Mouse (Mus musculus): Measurements from ENCODE around the gene Sgk2. TPM values are rescaled to one million over a fixed set of nuclear protein-coding genes. Genes with fewer than 3 reads are reported as not detected.

Sgk2 gene
- total RNA-seq, 2 experiments from 2014 or later: 1.3 TPM; not detected in 1

GRCm38 (mm10) chr2:163060630-163061029 is 73.5 kb downstream of the Sgk2 start:
- DNase-seq: no peak

DNA sequence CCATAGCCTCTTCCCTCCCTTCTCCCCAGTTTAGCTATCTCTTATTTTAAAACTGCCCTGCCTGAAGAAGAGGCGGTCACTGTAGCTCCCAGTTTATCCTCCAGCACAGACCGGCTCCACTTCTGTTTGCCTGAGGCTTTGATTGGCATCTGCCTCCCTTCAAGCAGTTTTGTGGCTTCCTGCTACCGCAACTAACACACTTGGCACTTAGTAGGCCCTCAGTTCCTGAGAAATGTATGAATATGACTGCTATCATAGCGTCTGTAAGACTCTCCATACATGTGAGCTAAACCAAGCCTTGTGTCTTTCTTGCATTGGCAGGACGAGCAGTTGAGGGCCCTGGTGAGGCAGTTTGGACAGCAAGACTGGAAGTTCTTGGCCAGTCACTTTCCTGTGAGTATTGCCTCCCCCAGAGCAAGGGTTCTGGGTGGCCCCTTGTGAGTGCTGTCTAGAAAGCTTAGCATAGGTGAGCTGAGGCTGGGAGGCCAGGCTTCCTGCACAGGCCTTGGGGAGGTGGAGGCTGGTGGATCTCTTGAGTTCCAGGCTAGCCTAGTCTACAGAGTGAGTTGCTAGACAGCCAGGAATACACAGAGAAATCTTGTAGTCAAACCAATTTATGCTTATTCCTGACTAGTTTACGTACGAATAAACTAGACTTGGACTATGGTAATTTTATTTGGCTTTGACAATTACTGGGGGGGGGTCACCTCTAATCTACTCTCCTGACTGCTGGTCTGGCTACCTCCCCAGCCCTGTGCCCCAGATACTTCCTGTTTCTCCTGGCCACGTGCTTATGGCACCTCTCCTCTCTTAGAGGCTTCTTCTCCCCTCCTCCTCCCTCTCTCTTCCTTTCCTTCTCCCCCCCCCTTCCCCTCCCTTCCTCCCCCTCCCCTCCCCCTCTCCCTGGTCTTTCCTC is 74.3 kb downstream of the Sgk2 start:
- no peak for DNase-seq

DNA sequence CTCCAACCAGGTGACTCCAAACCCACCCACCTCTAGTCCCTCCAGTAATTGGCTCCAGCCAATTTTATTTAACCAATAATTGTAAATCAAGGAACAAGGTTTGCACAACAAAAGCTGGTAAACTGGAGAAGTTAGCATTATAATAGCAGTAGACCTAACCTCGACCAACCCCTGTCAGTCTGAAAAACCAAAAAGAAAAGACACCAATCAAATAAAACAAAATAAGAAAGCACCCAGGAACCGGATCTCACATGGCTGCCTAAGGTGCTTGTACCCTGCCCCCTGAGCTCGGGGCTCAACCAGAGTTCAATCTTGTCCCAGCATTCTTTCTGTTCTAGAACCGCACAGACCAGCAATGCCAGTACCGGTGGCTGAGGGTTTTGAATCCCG is 75.0 kb downstream of the Sgk2 start:
- no peak for DNase-seq

Other genes starting within 250 kb of the Sgk2 start
- gene Srsf6, start 55.8 kb upstream of the Sgk2 start, total RNA-seq (2021): 100 to 1,000 TPM; 149 to 224 TPM
- not detected for gene L3mbtl1, start 43.9 kb upstream of the Sgk2 start, total RNA-seq (2021)
- 10 to 100 TPM; 43.8 to 62.7 TPM for gene Ift52, start 30.0 kb downstream of the Sgk2 start, total RNA-seq (2021)
- gene Mybl2, start 67.4 kb downstream of the Sgk2 start, total RNA-seq (2021): 1 to 10 TPM; 1.9 to 2.0 TPM
- not detected for gene Gtsf1l, start 100.5 kb downstream of the Sgk2 start, total RNA-seq (2021)
- 10 to 100 TPM in 1 of 2 experiments, 1 to 10 TPM in 1; 1.6 to 12.0 TPM for gene Tox2, start 215.8 kb downstream of the Sgk2 start, total RNA-seq (2021)

All from adrenal gland, postnatal 36 days (tissue).